Mouse (Mus musculus) adrenal gland, adult (tissue): ENCODE data around the gene Fam189b.
"Not testable (repeated sequence)": the region's sequence is repeated elsewhere in the genome, so short reads cannot be mapped to it uniquely, and the experiment has no call there.

Experiments
- DNase-seq, 2 experiments: peaks; one replicate each; pipeline ENCODE4 v3.0.0; 2022 to 2023; ENCODE audit warnings: low spot score in 1 of 2; ENCODE audit not compliant: inconsistent age in 2 of 2

The Fam189b gene

GRCm38 (mm10) chr3:89183058-89183958 is at the start of gene Fam189b:
Gene Fam189b, plus strand, starts transcription at chr3:89183143.
- DNase-seq: peak; percentile 90 to 96

GRCm38 (mm10) chr3:89133752-89134151 is 49.2 kb upstream of the Fam189b start:
- no peak for DNase-seq

- DNase-seq: no peak
Measured at GRCm38 (mm10) chr3:89135958-89136357, 47.0 kb upstream of the Fam189b start, which contains the start of gene Pklr. Gene Pklr, plus strand, starts transcription at chr3:89136142.

GRCm38 (mm10) chr3:89136365-89136764 is 46.6 kb upstream of the Fam189b start:
- DNase-seq: no peak

- DNase-seq: no peak
Measured at GRCm38 (mm10) chr3:89144821-89145220, 38.1 kb upstream of the Fam189b start.

- no peak for DNase-seq
Measured at GRCm38 (mm10) chr3:89145566-89145965, 37.4 kb upstream of the Fam189b start.

- DNase-seq: peak in 1 of 2 experiments; percentile 63
Measured at GRCm38 (mm10) chr3:89147101-89147978, 35.6 kb upstream of the Fam189b start.

GRCm38 (mm10) chr3:89147979-89148311 is 35.0 kb upstream of the Fam189b start:
- no peak for DNase-seq

GRCm38 (mm10) chr3:89148567-89148966 is 34.4 kb upstream of the Fam189b start:
- no peak for DNase-seq

GRCm38 (mm10) chr3:89152084-89152835 is 30.7 kb upstream of the Fam189b start:
- no peak for DNase-seq

GRCm38 (mm10) chr3:89156951-89157350 is 26.0 kb upstream of the Fam189b start:
- DNase-seq: no peak

GRCm38 (mm10) chr3:89158651-89159050 is 24.3 kb upstream of the Fam189b start:
- DNase-seq: no peak

GRCm38 (mm10) chr3:89159211-89159610 is 23.7 kb upstream of the Fam189b start:
- DNase-seq: peak; percentile 65 to 90

GRCm38 (mm10) chr3:89159616-89160344 is 23.2 kb upstream of the Fam189b start, which contains the start of gene Hcn3:
Gene Hcn3, minus strand, starts transcription at chr3:89160196.
- peak; percentile 66 to 87 for DNase-seq

GRCm38 (mm10) chr3:89161207-89161606 is 21.7 kb upstream of the Fam189b start:
- DNase-seq: not testable (repeated sequence)

GRCm38 (mm10) chr3:89161786-89162185 is 21.2 kb upstream of the Fam189b start:
- no peak for DNase-seq

GRCm38 (mm10) chr3:89163123-89163522 is 19.8 kb upstream of the Fam189b start:
- DNase-seq: peak; percentile 43 to 52

GRCm38 (mm10) chr3:89163643-89164245 is 19.2 kb upstream of the Fam189b start:
- DNase-seq: no peak

GRCm38 (mm10) chr3:89164506-89165267 is 18.3 kb upstream of the Fam189b start, which contains the start of gene Clk2:
Gene Clk2, plus strand, starts transcription at chr3:89164795.
- peak; percentile 96 to 98 for DNase-seq
